Mouse (Mus musculus): Measurements from ENCODE around the gene Ablim2. TPM values are rescaled to one million over a fixed set of nuclear protein-coding genes. Genes with fewer than 3 reads are reported as not detected.
A peak's percentile ranks its signal among the peaks of the same experiment; 100 is the strongest.

Ablim2 gene
- polyA plus RNA-seq, 1 experiment, result 176 TPM

GRCm38 (mm10) chr5:35836992-35837391 lies 79.3 kb downstream of the Ablim2 start:
- Histone ChIP-seq H3K4me3 (ENCODE audit: insufficient read depth, low read length) (no peak overlapping the region), H3K4me1 (ENCODE audit: control insufficient read depth, insufficient read depth, low read length) (peaks cover 6% of the 10 kb centered on the region), H3K27ac (ENCODE audit: insufficient read depth, low read length) (peak overlapping the region; percentile 28; the same call in 1 of the 2 replicates)
- TF ChIP-seq CTCF (IDR thresholded peaks at IDR 0.05; ENCODE audit: extremely low read depth, insufficient read depth, low read length), result no peak
- no peak for TF ChIP-seq POLR2A (IDR thresholded peaks at IDR 0.05; ENCODE audit: extremely low read depth, insufficient read depth, low read length)

GRCm38 (mm10) chr5:35839262-35839661 lies 81.6 kb downstream of the Ablim2 start:
- H3K27ac ChIP-seq (ENCODE audit: insufficient read depth, low read length), result no peak overlapping the region
- no peak overlapping the region for H3K4me3 ChIP-seq (ENCODE audit: insufficient read depth, low read length)
- no peak for TF ChIP-seq POLR2A (IDR thresholded peaks at IDR 0.05; ENCODE audit: extremely low read depth, insufficient read depth, low read length)
- TF ChIP-seq CTCF (IDR thresholded peaks at IDR 0.05; ENCODE audit: extremely low read depth, insufficient read depth, low read length), result no peak
- H3K4me1 ChIP-seq (ENCODE audit: control insufficient read depth, insufficient read depth, low read length), result peaks cover 6% of the 10 kb centered on the region

- Histone ChIP-seq H3K27ac (ENCODE audit: insufficient read depth, low read length) (no peak overlapping the region), H3K4me3 (ENCODE audit: insufficient read depth, low read length) (no peak overlapping the region), H3K4me1 (ENCODE audit: control insufficient read depth, insufficient read depth, low read length) (no peaks in the 10 kb centered on the region)
- TF ChIP-seq CTCF (IDR thresholded peaks at IDR 0.05; ENCODE audit: extremely low read depth, insufficient read depth, low read length), result no peak
- TF ChIP-seq POLR2A (IDR thresholded peaks at IDR 0.05; ENCODE audit: extremely low read depth, insufficient read depth, low read length), result no peak
Observed at GRCm38 (mm10) chr5:35851485-35851884, 93.8 kb downstream of the Ablim2 start.

- Histone ChIP-seq H3K4me1 (ENCODE audit: control insufficient read depth, insufficient read depth, low read length) (no peaks in the 10 kb centered on the region), H3K27ac (ENCODE audit: insufficient read depth, low read length) (no peak overlapping the region), H3K4me3 (ENCODE audit: insufficient read depth, low read length) (no peak overlapping the region)
- TF ChIP-seq CTCF (IDR thresholded peaks at IDR 0.05; ENCODE audit: extremely low read depth, insufficient read depth, low read length), result no peak
- no peak for TF ChIP-seq POLR2A (IDR thresholded peaks at IDR 0.05; ENCODE audit: extremely low read depth, insufficient read depth, low read length)
Observed at GRCm38 (mm10) chr5:35853463-35853862, 95.8 kb downstream of the Ablim2 start.

- no peak overlapping the region for H3K4me3 ChIP-seq (ENCODE audit: insufficient read depth, low read length)
- TF ChIP-seq POLR2A (IDR thresholded peaks at IDR 0.05; ENCODE audit: extremely low read depth, insufficient read depth, low read length) (no peak), CTCF (IDR thresholded peaks at IDR 0.05; ENCODE audit: extremely low read depth, insufficient read depth, low read length) (no peak)
- peak overlapping the region; percentile 74 for H3K27ac ChIP-seq (ENCODE audit: insufficient read depth, low read length)
Observed at GRCm38 (mm10) chr5:35856245-35856644, 98.6 kb downstream of the Ablim2 start.

GRCm38 (mm10) chr5:35858069-35858468 lies 100.4 kb downstream of the Ablim2 start:
- Histone ChIP-seq H3K4me3 (ENCODE audit: insufficient read depth, low read length) (no peak overlapping the region), H3K4me1 (ENCODE audit: control insufficient read depth, insufficient read depth, low read length) (no peaks in the 10 kb centered on the region), H3K27ac (ENCODE audit: insufficient read depth, low read length) (no peak overlapping the region)
- TF ChIP-seq POLR2A (IDR thresholded peaks at IDR 0.05; ENCODE audit: extremely low read depth, insufficient read depth, low read length) (no peak), CTCF (IDR thresholded peaks at IDR 0.05; ENCODE audit: extremely low read depth, insufficient read depth, low read length) (peak; percentile 89)

More at GRCm38 (mm10) chr5:35856245-35856644, 98.6 kb downstream of the Ablim2 start:
- H3K4me1 ChIP-seq (ENCODE audit: control insufficient read depth, insufficient read depth, low read length), result no peaks in the 10 kb centered on the region

GRCm38 (mm10) chr5:35861456-35861855 lies 103.8 kb downstream of the Ablim2 start:
- no peak for TF ChIP-seq POLR2A (IDR thresholded peaks at IDR 0.05; ENCODE audit: extremely low read depth, insufficient read depth, low read length)
- no peak for TF ChIP-seq CTCF (IDR thresholded peaks at IDR 0.05; ENCODE audit: extremely low read depth, insufficient read depth, low read length)
- Histone ChIP-seq H3K4me1 (ENCODE audit: control insufficient read depth, insufficient read depth, low read length) (no peaks in the 10 kb centered on the region), H3K27ac (ENCODE audit: insufficient read depth, low read length) (no peak overlapping the region), H3K4me3 (ENCODE audit: insufficient read depth, low read length) (no peak overlapping the region)

GRCm38 (mm10) chr5:35869973-35870372 lies 112.3 kb downstream of the Ablim2 start:
- Histone ChIP-seq H3K4me1 (ENCODE audit: control insufficient read depth, insufficient read depth, low read length) (no peaks in the 10 kb centered on the region), H3K27ac (ENCODE audit: insufficient read depth, low read length) (no peak overlapping the region), H3K4me3 (ENCODE audit: insufficient read depth, low read length) (no peak overlapping the region)
- no peak for TF ChIP-seq CTCF (IDR thresholded peaks at IDR 0.05; ENCODE audit: extremely low read depth, insufficient read depth, low read length)
- TF ChIP-seq POLR2A (IDR thresholded peaks at IDR 0.05; ENCODE audit: extremely low read depth, insufficient read depth, low read length), result no peak

GRCm38 (mm10) chr5:35870408-35871012 lies 112.8 kb downstream of the Ablim2 start:
- Histone ChIP-seq H3K27ac (ENCODE audit: insufficient read depth, low read length) (no peak overlapping the region), H3K4me1 (ENCODE audit: control insufficient read depth, insufficient read depth, low read length) (no peaks in the 10 kb centered on the region), H3K4me3 (ENCODE audit: insufficient read depth, low read length) (no peak overlapping the region)
- TF ChIP-seq CTCF (IDR thresholded peaks at IDR 0.05; ENCODE audit: extremely low read depth, insufficient read depth, low read length) (peak; percentile 89), POLR2A (IDR thresholded peaks at IDR 0.05; ENCODE audit: extremely low read depth, insufficient read depth, low read length) (no peak)

GRCm38 (mm10) chr5:35873382-35873781 lies 115.7 kb downstream of the Ablim2 start:
- no peaks in the 10 kb centered on the region for H3K4me1 ChIP-seq (ENCODE audit: control insufficient read depth, insufficient read depth, low read length)

More at GRCm38 (mm10) chr5:35873382-35873781, 115.7 kb downstream of the Ablim2 start:
- no peak overlapping the region for H3K27ac ChIP-seq (ENCODE audit: insufficient read depth, low read length)
- no peak for TF ChIP-seq POLR2A (IDR thresholded peaks at IDR 0.05; ENCODE audit: extremely low read depth, insufficient read depth, low read length)
- TF ChIP-seq CTCF (IDR thresholded peaks at IDR 0.05; ENCODE audit: extremely low read depth, insufficient read depth, low read length), result no peak
- H3K4me3 ChIP-seq (ENCODE audit: insufficient read depth, low read length), result no peak overlapping the region
